Mouse (Mus musculus) liver, adult 2 months (tissue): ENCODE measurements at regions not wholly inside any gene's neighbourhood (a gene's known extent, or its start where the extent isn't known, plus 50 kb on each side); places are given as distances from the start of the nearest gene placed in this dataset.

Experiments
- DNase-seq: peaks from one replicate; pipeline ENCODE4 v3.0.0-alpha.2; 2011; ENCODE audit warnings: low read depth, low spot score; ENCODE audit errors: extremely low read depth
- H3K27ac ChIP-seq: fragments of 200-500 bp; replicated peaks from 2 replicates; pipeline ENCODE4 v1.5.1; 2012; ENCODE audit warnings: low read depth, mild to moderate bottlenecking, control low read depth, inconsistent platforms, low read length; ENCODE audit not compliant: insufficient read depth
- H3K27me3 ChIP-seq: fragments of 200-500 bp; 2 replicates; pipeline ENCODE4 v1.6.1; 2012; ENCODE audit warnings: mild to moderate bottlenecking, moderate library complexity, low read length, inconsistent platforms; ENCODE audit not compliant: control insufficient read depth, insufficient read depth
- H3K36me3 ChIP-seq: fragments of 200-500 bp; 2 replicates; pipeline ENCODE4 v1.6.1; 2012; ENCODE audit warnings: low read length, inconsistent platforms; ENCODE audit not compliant: control insufficient read depth, insufficient read depth
- H3K4me1 ChIP-seq: fragments of 200-500 bp; 2 replicates; pipeline ENCODE4 v1.6.1; 2011; ENCODE audit warnings: low read length; ENCODE audit not compliant: control insufficient read depth, insufficient read depth
- H3K4me3 ChIP-seq: fragments of 200-500 bp; 2 replicates; pipeline ENCODE4 v1.5.1; 2011; ENCODE audit warnings: low read depth, mild to moderate bottlenecking, control low read depth, low read length, moderate library complexity; ENCODE audit not compliant: insufficient read depth
- H3K79me2 ChIP-seq: fragments of 200-500 bp; 2 replicates; pipeline ENCODE4 v1.6.1; 2012; ENCODE audit warnings: inconsistent platforms, mild to moderate bottlenecking, low read length, moderate library complexity; ENCODE audit not compliant: control insufficient read depth, insufficient read depth
- H3K9ac ChIP-seq: fragments of 200-500 bp; 2 replicates; pipeline ENCODE4 v1.6.1; 2012; ENCODE audit warnings: low read depth, mild to moderate bottlenecking, control low read depth, inconsistent platforms, low read length
- CTCF ChIP-seq: fragments of 200-500 bp; IDR thresholded peaks from 2 replicates; pipeline ENCODE4 v1.5.1; 2011; ENCODE audit warnings: low read depth, low read length, control low read depth
- POLR2A ChIP-seq: fragments of 200-500 bp; IDR thresholded peaks from 2 replicates; pipeline ENCODE4 v1.6.1; 2011; ENCODE audit warnings: low read length, control low read depth; ENCODE audit not compliant: insufficient read depth; ENCODE audit errors: extremely low read depth
- WGBS: fragments of 180-500 bp; shearing (Covaris S2); methylation state at CpG from one replicate; pipeline ENCODE4 v1.1.7; 2018; 5-methylcytosine and 5-hydroxymethylcytosine counted together

DNA sequence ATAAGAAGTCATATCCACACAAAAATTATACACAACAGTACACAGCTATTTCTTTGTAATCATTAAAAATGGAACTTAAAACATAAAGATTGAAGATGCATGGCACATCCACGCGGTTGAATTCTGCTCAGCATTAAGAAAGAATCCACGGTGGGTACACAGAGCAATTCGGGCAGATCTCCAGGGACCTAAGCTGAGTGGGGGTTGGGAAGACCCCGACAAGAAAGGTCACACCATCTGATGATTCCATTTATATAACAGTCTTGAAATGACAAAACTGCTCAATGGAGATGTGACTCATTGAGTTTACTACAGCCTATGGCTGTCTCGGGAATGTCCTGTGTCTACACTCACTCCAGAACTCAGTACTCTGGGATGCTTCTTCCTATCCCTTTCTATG lies 97.2 kb downstream of the Bms1 start:
- Histone ChIP-seq H3K79me2 (no peaks in the 10 kb centered on the region), H3K27me3 (no peaks in the 10 kb centered on the region), H3K4me3 (no peak overlapping the region), H3K27ac (no peak overlapping the region), H3K36me3 (no peaks in the 10 kb centered on the region), H3K9ac (no peak overlapping the region), H3K4me1 (no peaks in the 10 kb centered on the region)
- 83% methylated on average over 6 of the region's 6 CpGs for WGBS
- DNase-seq, result no peak
- no peak for TF ChIP-seq CTCF
- no peak for TF ChIP-seq POLR2A

DNA sequence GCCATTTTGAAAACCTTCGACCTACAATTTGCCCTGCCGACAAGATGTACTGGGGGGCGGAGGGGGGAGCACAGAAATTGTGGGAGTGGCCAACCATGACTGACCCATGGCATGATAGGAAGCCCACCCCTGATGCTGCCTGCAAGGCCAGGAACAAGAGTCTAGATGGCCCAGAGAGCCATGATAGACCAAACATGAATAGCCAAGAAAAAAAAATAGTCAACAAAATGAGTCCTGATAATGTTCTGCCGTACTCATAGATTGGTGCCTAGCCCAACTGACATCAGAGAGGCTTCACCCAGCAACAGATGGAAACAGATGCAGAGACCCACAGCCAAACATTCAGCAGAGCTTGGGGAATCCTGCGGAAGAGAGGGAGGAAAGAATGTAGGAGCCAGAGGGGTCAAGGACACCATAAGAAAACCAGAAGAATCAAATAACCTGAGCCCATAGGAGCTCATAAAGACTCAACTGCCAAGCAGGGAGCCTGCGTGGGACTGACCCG lies 99.2 kb downstream of the Bms1 start:
- DNase-seq, result no peak
- Histone ChIP-seq H3K4me3 (no peak overlapping the region), H3K79me2 (no peaks in the 10 kb centered on the region), H3K9ac (no peak overlapping the region), H3K27me3 (no peaks in the 10 kb centered on the region), H3K36me3 (no peaks in the 10 kb centered on the region), H3K27ac (no peak overlapping the region), H3K4me1 (no peaks in the 10 kb centered on the region)
- 83% methylated on average over 7 of the region's 7 CpGs for WGBS
- no peak for TF ChIP-seq POLR2A
- TF ChIP-seq CTCF, result no peak

DNA sequence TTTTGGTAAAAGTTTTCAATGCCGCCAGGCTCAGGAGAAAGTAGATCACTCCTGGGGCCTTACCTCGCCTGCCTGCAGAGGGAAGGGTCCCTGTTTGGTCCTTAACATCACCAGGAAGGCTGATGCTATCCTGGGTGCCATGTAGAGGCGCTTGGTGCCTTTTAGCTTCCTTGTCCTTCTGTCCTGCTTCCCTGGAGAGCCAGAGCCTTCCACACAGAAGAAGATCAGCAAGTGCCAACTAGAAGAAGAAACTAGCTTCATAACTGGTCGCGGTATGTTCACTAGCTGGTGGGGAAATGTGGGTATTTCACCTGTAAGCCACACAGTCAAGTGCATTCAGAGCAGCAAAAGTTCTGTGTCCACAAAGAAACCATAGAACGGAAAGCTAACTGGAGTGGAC lies 103.4 kb downstream of the Bms1 start:
- H3K4me1 ChIP-seq, result no peaks in the 10 kb centered on the region
- H3K79me2 ChIP-seq, result no peaks in the 10 kb centered on the region
- H3K9ac ChIP-seq, result no peak overlapping the region
- no peak for TF ChIP-seq POLR2A
- TF ChIP-seq CTCF, result no peak
- H3K4me3 ChIP-seq, result no peak overlapping the region
- no peaks in the 10 kb centered on the region for H3K27me3 ChIP-seq
- WGBS, result 82% methylated on average over 6 of the region's 6 CpGs
- H3K27ac ChIP-seq, result no peak overlapping the region
- H3K36me3 ChIP-seq, result no peaks in the 10 kb centered on the region
- DNase-seq, result no peak

DNA sequence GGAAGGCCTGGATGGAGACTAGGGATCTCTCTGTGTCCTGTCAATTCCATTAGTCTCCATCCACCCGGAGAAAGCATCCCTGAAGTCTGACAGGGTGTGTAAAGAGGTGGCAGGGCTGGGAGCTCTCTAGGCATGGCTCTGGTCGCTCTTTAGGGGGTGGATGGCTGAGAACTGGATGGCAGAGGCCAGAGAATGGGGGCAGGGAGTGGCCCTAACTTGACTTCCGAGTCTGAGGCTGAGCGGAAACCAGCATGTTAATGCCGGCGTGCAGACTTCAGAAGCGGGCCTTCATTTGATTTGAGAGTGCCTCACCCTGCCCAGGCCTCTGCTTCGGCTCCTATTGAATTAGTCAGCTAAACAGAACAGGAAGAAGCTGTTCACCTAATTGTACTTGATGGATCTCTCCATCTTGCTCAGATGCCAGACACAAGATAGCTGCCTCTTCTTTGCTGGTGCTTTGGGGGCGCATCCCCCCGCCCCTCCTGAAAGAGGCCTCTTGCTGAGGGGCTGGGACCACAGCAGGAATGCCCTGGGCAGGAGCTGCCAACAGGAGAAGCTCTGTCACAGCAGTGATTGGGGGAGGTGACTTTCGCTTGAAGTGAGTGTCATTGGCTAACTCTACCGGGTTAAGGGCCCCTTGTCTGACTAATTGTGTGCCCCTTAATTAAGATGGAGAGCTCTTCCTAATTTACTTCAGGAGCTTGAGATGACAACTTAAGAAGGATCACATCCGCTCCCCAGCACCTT lies 104.2 kb downstream of the Bms1 start:
- no peaks in the 10 kb centered on the region for H3K27me3 ChIP-seq
- no peaks in the 10 kb centered on the region for H3K36me3 ChIP-seq
- H3K4me1 ChIP-seq, result no peaks in the 10 kb centered on the region
- TF ChIP-seq POLR2A (no peak), CTCF (no peak)
- WGBS, result 65% methylated on average over 13 of the region's 13 CpGs
- no peaks in the 10 kb centered on the region for H3K79me2 ChIP-seq
- no peak overlapping the region for H3K9ac ChIP-seq
- H3K27ac ChIP-seq, result no peak overlapping the region
- no peak for DNase-seq
- no peak overlapping the region for H3K4me3 ChIP-seq

DNA sequence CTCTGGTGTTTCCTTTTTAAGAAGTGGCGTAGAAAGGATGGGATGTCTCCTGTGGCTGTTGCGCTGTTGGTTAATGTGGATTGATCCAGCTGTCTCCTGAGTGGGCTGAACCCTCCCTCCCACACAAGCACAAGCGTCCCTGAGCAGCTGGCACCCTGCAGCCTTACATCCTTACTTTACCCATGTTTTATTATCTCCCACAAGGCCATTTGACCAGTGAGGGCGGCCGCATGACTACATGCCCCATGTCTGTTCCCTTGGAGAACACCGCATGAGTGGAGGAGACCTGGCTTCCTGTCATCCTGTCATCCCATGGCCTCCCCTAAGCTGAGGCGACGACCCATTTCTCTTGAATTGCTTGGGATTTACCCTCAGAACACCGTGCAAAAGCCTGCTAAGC lies 108.2 kb downstream of the Bms1 start:
- WGBS, result 77% methylated on average over 9 of the region's 9 CpGs
- TF ChIP-seq CTCF (no peak), POLR2A (no peak)
- H3K27me3 ChIP-seq, result no peaks in the 10 kb centered on the region

DNA sequence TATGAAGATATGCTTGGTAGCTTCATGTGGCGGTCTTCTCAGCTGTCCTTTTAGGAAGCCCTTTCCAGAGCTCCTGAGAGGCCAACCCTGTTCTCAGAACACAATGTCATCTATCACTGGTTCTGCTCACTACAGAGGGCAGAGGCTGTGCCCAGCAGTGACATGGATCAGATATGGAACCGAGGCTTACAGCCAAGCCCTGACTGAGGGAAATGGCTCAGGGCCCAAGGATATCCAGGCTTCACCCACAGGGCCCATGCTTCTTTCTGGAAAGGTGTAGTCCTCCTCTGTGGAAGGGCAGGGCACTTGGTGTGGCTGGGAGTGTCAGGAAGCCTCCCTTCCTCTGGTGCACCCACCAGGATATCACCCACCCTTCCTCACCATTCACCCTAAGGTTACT lies 109.4 kb downstream of the Bms1 start:
- DNase-seq, result no peak
- Histone ChIP-seq H3K79me2 (no peaks in the 10 kb centered on the region), H3K27ac (no peak overlapping the region), H3K4me3 (no peak overlapping the region), H3K27me3 (no peaks in the 10 kb centered on the region), H3K36me3 (no peaks in the 10 kb centered on the region), H3K4me1 (no peaks in the 10 kb centered on the region), H3K9ac (no peak overlapping the region)
- TF ChIP-seq CTCF (no peak), POLR2A (no peak)
- 74% methylated on average over 2 of the region's 2 CpGs for WGBS

More for the DNA sequence above, 108.2 kb downstream of the Bms1 start:
- Histone ChIP-seq H3K79me2 (no peaks in the 10 kb centered on the region), H3K27ac (no peak overlapping the region), H3K4me1 (no peaks in the 10 kb centered on the region), H3K36me3 (no peaks in the 10 kb centered on the region), H3K4me3 (no peak overlapping the region), H3K9ac (no peak overlapping the region)
- DNase-seq, result no peak
